Mouse (Mus musculus) embryo, embryonic 9.5 days (tissue): ENCODE measurements around the gene Plxna2.
A peak's percentile ranks its signal among the peaks of the same experiment; 100 is the strongest.

Experiments
- DNase-seq: peaks from one replicate; pipeline ENCODE4 v3.0.0-alpha.2; 2017; ENCODE audit errors: extremely low spot score

Gene Plxna2

GRCm38 (mm10) chr1:194660426-194661119 lies 42.6 kb downstream of the Plxna2 start:
- DNase-seq = no peak

GRCm38 (mm10) chr1:194663021-194663420 lies 45.0 kb downstream of the Plxna2 start:
- peak; percentile 42 for DNase-seq

- DNase-seq = no peak
Observed at GRCm38 (mm10) chr1:194665715-194666114, 47.7 kb downstream of the Plxna2 start.

GRCm38 (mm10) chr1:194671783-194672524 lies 53.9 kb downstream of the Plxna2 start:
- no peak for DNase-seq

- DNase-seq = no peak
Observed at GRCm38 (mm10) chr1:194672525-194672894, 54.5 kb downstream of the Plxna2 start.

- DNase-seq = no peak
Observed at GRCm38 (mm10) chr1:194673229-194673628, 55.2 kb downstream of the Plxna2 start.

GRCm38 (mm10) chr1:194675106-194675890 lies 57.3 kb downstream of the Plxna2 start:
- DNase-seq = no peak

GRCm38 (mm10) chr1:194675891-194676200 lies 57.8 kb downstream of the Plxna2 start:
- no peak for DNase-seq

- peak; percentile 39 for DNase-seq
Observed at GRCm38 (mm10) chr1:194677878-194678277, 59.9 kb downstream of the Plxna2 start.

GRCm38 (mm10) chr1:194679147-194679546 lies 61.1 kb downstream of the Plxna2 start:
- DNase-seq = peak; percentile 68

GRCm38 (mm10) chr1:194680136-194680535 lies 62.1 kb downstream of the Plxna2 start:
- peak; percentile 24 for DNase-seq

GRCm38 (mm10) chr1:194682021-194682420 lies 64.0 kb downstream of the Plxna2 start:
- DNase-seq = no peak

- DNase-seq = no peak
Observed at GRCm38 (mm10) chr1:194683132-194683531, 65.1 kb downstream of the Plxna2 start.

GRCm38 (mm10) chr1:194685896-194686295 lies 67.9 kb downstream of the Plxna2 start:
- no peak for DNase-seq

GRCm38 (mm10) chr1:194687746-194688145 lies 69.7 kb downstream of the Plxna2 start:
- no peak for DNase-seq

GRCm38 (mm10) chr1:194688161-194688560 lies 70.1 kb downstream of the Plxna2 start:
- no peak for DNase-seq

GRCm38 (mm10) chr1:194693063-194693462 lies 75.0 kb downstream of the Plxna2 start:
- DNase-seq = no peak

GRCm38 (mm10) chr1:194693488-194693887 lies 75.5 kb downstream of the Plxna2 start:
- DNase-seq = no peak

- no peak for DNase-seq
Observed at GRCm38 (mm10) chr1:194694805-194695204, 76.8 kb downstream of the Plxna2 start.

GRCm38 (mm10) chr1:194697439-194697838 lies 79.4 kb downstream of the Plxna2 start:
- no peak for DNase-seq

GRCm38 (mm10) chr1:194699321-194699720 lies 81.3 kb downstream of the Plxna2 start:
- DNase-seq = no peak

GRCm38 (mm10) chr1:194703235-194703634 lies 85.2 kb downstream of the Plxna2 start:
- no peak for DNase-seq
